Mouse (Mus musculus) mammary gland, adult 2 months (tissue): ENCODE results near the gene Glt6d1. TPM values are rescaled to one million over a fixed set of nuclear protein-coding genes. Genes with fewer than 3 reads are reported as not detected.

Experiments used
- polyA plus RNA-seq: library from polyadenylated mRNA; depleted of rRNA; stranded (reverse); fragments of >200 nt; gene quantifications from 2 replicates; pipeline ENCODE4 v1.2.3, GENCODE M21; 2012; ENCODE audit warnings: low replicate concordance; rRNA removed

Glt6d1 gene
- not detected in 2 replicates for polyA plus RNA-seq

GRCm38 (mm10) chr2:25815748-25816147 lies at the start of gene Glt6d1:
Glt6d1 (minus strand) TSS chr2:25815848.

DNA sequence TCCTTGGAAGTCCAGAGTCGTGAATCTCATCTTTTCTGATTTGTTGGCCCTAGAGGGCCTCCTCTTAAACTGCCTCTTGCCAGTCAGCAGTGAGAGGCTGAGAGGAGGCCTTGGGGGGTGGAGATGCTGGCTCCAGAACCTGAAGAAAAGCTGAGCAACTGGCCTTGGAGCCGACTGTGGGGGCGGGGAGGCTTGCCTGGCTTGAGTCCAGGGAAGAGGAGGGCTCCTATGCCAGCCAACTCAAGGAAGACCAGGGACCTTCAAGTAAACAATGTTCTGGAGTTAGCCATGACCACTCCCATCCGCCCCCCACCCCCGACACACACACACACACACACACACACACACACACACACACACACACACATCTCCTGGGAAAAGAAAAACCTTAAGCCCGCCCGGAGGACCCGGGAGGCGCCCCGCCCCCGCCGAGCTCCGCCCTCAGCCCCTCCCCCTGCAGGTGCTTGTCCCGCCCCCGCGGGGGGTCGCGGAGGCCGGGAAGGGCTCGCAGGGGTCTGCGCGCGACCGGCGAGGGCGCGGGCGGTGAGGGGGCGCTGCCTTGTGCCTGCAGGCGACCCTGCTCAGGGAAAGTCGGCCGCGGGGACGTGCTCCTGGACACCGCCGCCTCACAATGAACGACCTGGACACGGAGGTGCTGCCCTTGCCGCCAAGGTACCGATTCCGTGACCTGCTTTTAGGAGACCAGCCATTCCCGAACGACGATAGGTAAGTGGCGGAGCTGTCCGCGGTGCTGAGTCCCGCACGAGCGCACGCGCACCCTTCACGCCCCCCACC lies 47.9 kb upstream of the Glt6d1 start, which contains the start of gene Kcnt1:
Kcnt1 (plus strand) TSS at position 398 of the 795 bp plus-strand sequence.

GRCm38 (mm10) chr2:25847226-25847625 lies 31.6 kb upstream of the Glt6d1 start, which contains the start of gene Sohlh1:
Sohlh1 (minus strand) TSS chr2:25847248.

DNA sequence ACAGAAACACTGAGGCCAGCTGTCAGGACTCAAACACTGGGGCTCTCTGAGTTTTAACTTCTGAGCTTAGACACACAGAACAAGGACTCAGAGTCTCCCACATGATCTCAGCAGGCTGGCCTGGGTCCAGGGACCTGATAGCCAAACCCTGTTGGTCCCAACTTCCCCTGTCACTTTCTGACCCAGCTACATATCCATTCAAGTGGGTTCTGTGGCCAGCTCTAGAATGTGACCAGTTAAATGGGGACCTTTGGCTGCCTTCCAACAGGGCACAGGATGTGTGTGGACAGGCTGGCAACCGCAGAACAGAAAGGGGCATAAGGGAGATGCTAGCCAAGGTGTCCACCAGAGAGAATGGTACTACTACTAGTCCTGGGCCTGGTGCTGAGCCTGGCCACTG lies 7.2 kb upstream of the Glt6d1 start, which contains the start of gene Lcn9:
Lcn9 (plus strand) TSS at position 348 of the 400 bp plus-strand sequence.

GRCm38 (mm10) chr2:25781957-25782356 lies 33.7 kb downstream of the Glt6d1 start, which contains the start of gene Gm13539:
Gm13539 (plus strand) TSS chr2:25782257.

DNA sequence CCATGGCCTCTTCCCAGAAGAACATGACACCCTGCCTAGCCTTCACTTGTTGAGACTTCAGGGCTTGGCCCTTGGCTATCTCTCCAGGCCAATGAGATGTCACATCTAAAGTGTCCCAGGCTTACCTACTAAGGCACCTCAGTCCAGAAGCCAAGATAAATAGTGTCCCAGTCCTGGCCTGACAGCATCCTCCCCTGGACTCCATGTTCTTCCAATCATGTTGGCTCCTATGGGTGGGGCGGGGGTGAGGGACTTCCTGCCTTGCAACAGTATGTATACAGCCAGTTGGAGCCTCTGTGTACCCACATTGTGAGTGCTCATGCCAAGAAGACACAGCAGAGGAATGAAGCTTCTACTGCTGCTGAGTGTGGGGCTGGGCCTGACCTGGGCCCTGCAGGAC lies 38.9 kb downstream of the Glt6d1 start, which contains the start of gene Lcn11:
Lcn11 (plus strand) TSS at position 301 of the 400 bp plus-strand sequence.

GRCm38 (mm10) chr2:25765269-25765668 lies 50.4 kb downstream of the Glt6d1 start, which contains the start of gene Lcn3:
Lcn3 (plus strand) TSS chr2:25765569.

Other genes with a start within 250 kb of the Glt6d1 start
- gene Mamdc4, start 241.0 kb downstream of the Glt6d1 start, polyA plus RNA-seq: 3.4 and 4.2 TPM in 2 replicates
- gene Phpt1, start 240.6 kb downstream of the Glt6d1 start, polyA plus RNA-seq: 42.8 and 48.1 TPM in 2 replicates
- 0.79 and 2.0 TPM in 2 replicates for gene Ajm1, start 234.1 kb downstream of the Glt6d1 start, polyA plus RNA-seq
- gene Rabl6, start 207.3 kb downstream of the Glt6d1 start, polyA plus RNA-seq: 69.2 and 71.3 TPM in 2 replicates
- not detected in 2 replicates for gene Ccdc183, start 198.2 kb downstream of the Glt6d1 start, polyA plus RNA-seq
- 20.4 and 44.3 TPM in 2 replicates for gene Tmem141, start 193.8 kb downstream of the Glt6d1 start, polyA plus RNA-seq
- 17.3 and 33.5 TPM in 2 replicates for gene Fcna, start 187.8 kb downstream of the Glt6d1 start, polyA plus RNA-seq
- gene Lcn8, start 162.7 kb downstream of the Glt6d1 start, polyA plus RNA-seq: not detected in 2 replicates
- gene Lcn5, start 157.9 kb downstream of the Glt6d1 start, polyA plus RNA-seq: not detected in 2 replicates
- not detected in 2 replicates for gene Lcn6, start 139.1 kb downstream of the Glt6d1 start, polyA plus RNA-seq
- not detected in 2 replicates for gene Lcn10, start 133.1 kb downstream of the Glt6d1 start, polyA plus RNA-seq
- gene Obp2a, start 115.8 kb downstream of the Glt6d1 start, polyA plus RNA-seq: not detected in 2 replicates
- 39.9 and 133 TPM in 2 replicates for gene Bmyc, start 109.1 kb downstream of the Glt6d1 start, polyA plus RNA-seq
- gene Obp2b, start 78.8 kb downstream of the Glt6d1 start, polyA plus RNA-seq: not detected in 2 replicates
- not detected in 2 replicates for gene Lcn3, start 50.3 kb downstream of the Glt6d1 start, polyA plus RNA-seq
- gene Lcn11, start 38.8 kb downstream of the Glt6d1 start, polyA plus RNA-seq: not detected in 2 replicates
- not detected in 2 replicates for gene Gm13539, start 33.6 kb downstream of the Glt6d1 start, polyA plus RNA-seq
- not detected in 2 replicates for gene Lcn9, start 7.3 kb upstream of the Glt6d1 start, polyA plus RNA-seq
- not detected in 2 replicates for gene Sohlh1, start 31.4 kb upstream of the Glt6d1 start, polyA plus RNA-seq
- gene Kcnt1, start 47.9 kb upstream of the Glt6d1 start, polyA plus RNA-seq: 0.48 and 0.57 TPM in 2 replicates
- 5.8 and 9.7 TPM in 2 replicates for gene Camsap1, start 167.4 kb upstream of the Glt6d1 start, polyA plus RNA-seq
- 41.7 and 118 TPM in 2 replicates for gene Ubac1, start 205.9 kb upstream of the Glt6d1 start, polyA plus RNA-seq